Mouse (Mus musculus): ENCODE results near the gene Bicra. TPM values are rescaled to one million over a fixed set of nuclear protein-coding genes. Genes with fewer than 3 reads are reported as not detected.

Gene Bicra
- total and polyA plus RNA-seq, 3 experiments = 0.81 to 14.1 TPM; not detected in 1

- Histone ChIP-seq H3K79me2 (ENCODE audit: control insufficient read depth, insufficient read depth, low read length, poor library complexity) (no peaks in the 10 kb centered on the region; the same call in 1 of the 2 replicates), H3K27ac (ENCODE audit: control insufficient read depth, low read depth, low read length) (no peak overlapping the region), H3K9ac (ENCODE audit: control insufficient read depth, low read depth, low read length, poor library complexity, severe bottlenecking) (no peak overlapping the region), H3K36me3 (ENCODE audit: control insufficient read depth in 1 of 2, insufficient read depth in 2 of 2, low read length in 2 of 2) (peaks cover 0 to 4% of the 10 kb centered on the region in 2 experiments; a peak in 2 of 4 replicates), H3K9me3 (replicated peaks; ENCODE audit: insufficient read depth, low read length) (no peaks in the 10 kb centered on the region), H3K4me1 (ENCODE audit: control insufficient read depth in 1 of 2, insufficient read depth in 2 of 2, low read length in 2 of 2) (peaks cover under 1 to 8% of the 10 kb centered on the region in 2 experiments; a peak in 2 of 4 replicates), H3K4me3 (ENCODE audit: control insufficient read depth in 1 of 2, insufficient read depth in 1 of 2, low read depth in 2 of 2, low read length in 2 of 2) (0 out of 4 replicates have a peak overlapping the region, but pooled peaks of 1 of the 2 experiments have one; percentile 3), H3K27me3 (ENCODE audit: control insufficient read depth in 1 of 2, insufficient read depth in 2 of 2, low read length in 2 of 2) (0 out of 4 replicates have a peak, but pooled peaks cover 0 to 2% of the 10 kb centered on the region in 2 experiments)
- TF ChIP-seq CTCF (IDR thresholded peaks at IDR 0.05 in 2 of 3, conservative IDR thresholded peaks at IDR 0.05 in 1 of 3; ENCODE audit: control insufficient read depth in 1 of 3, insufficient read depth in 1 of 3, low read depth in 2 of 3, low read length in 3 of 3, poor library complexity in 1 of 3, severe bottlenecking in 1 of 3) (peak; percentile 48 to 74 (median 62)), ELF1 (IDR thresholded peaks at IDR 0.05; ENCODE audit: low read depth, low read length) (no peak), SMC3 (IDR thresholded peaks at IDR 0.05; ENCODE audit: low read depth, low read length) (peak; percentile 57), ZC3H11A (IDR thresholded peaks at IDR 0.05; ENCODE audit: low read depth, low read length) (peak; percentile 48), ZNF384 (IDR thresholded peaks at IDR 0.05; ENCODE audit: low read depth, low read length) (no peak), ZMIZ1 (IDR thresholded peaks at IDR 0.05; ENCODE audit: low read depth, low read length) (no peak), SIN3A (IDR thresholded peaks at IDR 0.05; ENCODE audit: low read length) (peak; percentile 54; the same call in 1 of the 2 replicates), RAD21 (IDR thresholded peaks at IDR 0.05; ENCODE audit: low read depth, low read length) (peak; percentile 72)
- peak; percentile 72 for DNase-seq (ENCODE audit: low read depth, low spot score)
Observed at GRCm38 (mm10) chr7:16056459-16057135, 8.9 kb upstream of the Bicra start.

DNA sequence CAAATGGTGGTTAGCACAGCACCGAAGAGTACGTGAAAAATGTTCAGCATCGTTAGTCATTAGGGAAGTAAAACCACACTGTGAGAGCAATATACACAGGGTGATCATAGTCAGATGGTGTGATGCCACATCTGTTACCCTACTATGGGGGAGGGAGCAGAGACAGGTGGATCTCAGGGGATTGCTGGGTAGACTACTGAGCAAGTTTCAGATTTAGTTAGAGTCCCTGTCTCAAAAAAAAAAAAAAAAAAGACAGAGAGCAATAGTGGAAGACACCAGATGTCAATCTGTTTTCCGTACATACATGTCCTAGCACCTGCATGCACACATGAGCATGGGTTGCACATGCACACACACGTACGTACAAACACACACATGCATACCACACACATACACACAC, 7.9 kb upstream of the Bicra start:
- peaks cover under 1% of the 10 kb centered on the region for H3K79me2 ChIP-seq (ENCODE audit: control insufficient read depth, insufficient read depth, low read length, poor library complexity)
- peaks cover 2 to 12% of the 10 kb centered on the region in 2 experiments; a peak in 2 of 4 replicates for H3K4me1 ChIP-seq (ENCODE audit: control insufficient read depth in 1 of 2, insufficient read depth in 2 of 2, low read length in 2 of 2)
- no peaks in the 10 kb centered on the region for H3K9me3 ChIP-seq (replicated peaks; ENCODE audit: insufficient read depth, low read length)
- no peak overlapping the region for H3K9ac ChIP-seq (ENCODE audit: control insufficient read depth, low read depth, low read length, poor library complexity, severe bottlenecking)
- DNase-seq (ENCODE audit: low read depth, low spot score) = no peak
- H3K27me3 ChIP-seq (ENCODE audit: control insufficient read depth in 1 of 2, insufficient read depth in 2 of 2, low read length in 2 of 2) = 0 out of 4 replicates have a peak, but pooled peaks cover 0 to 2% of the 10 kb centered on the region in 2 experiments
- TF ChIP-seq MEF2A (IDR thresholded peaks at IDR 0.05; ENCODE audit: extremely low read depth, insufficient replicate concordance, low read depth, low read length, poor library complexity, severe bottlenecking) = no peak
- TF ChIP-seq MAX (IDR thresholded peaks at IDR 0.05; ENCODE audit: low read length) = no peak
- TF ChIP-seq RCOR1 (IDR thresholded peaks at IDR 0.05; ENCODE audit: low read depth, low read length) = no peak
- no peak for TF ChIP-seq TAL1 (IDR thresholded peaks at IDR 0.05; ENCODE audit: low read length)
- TF ChIP-seq SIN3A (IDR thresholded peaks at IDR 0.05; ENCODE audit: low read length) = no peak
- no peak for TF ChIP-seq ZKSCAN1 (IDR thresholded peaks at IDR 0.05; ENCODE audit: low read depth, low read length)
- TF ChIP-seq ETS1 (IDR thresholded peaks at IDR 0.05; ENCODE audit: low read depth, low read length) = no peak
- no peak for TF ChIP-seq ZC3H11A (IDR thresholded peaks at IDR 0.05; ENCODE audit: low read depth, low read length)
- TF ChIP-seq CHD2 (IDR thresholded peaks at IDR 0.05; ENCODE audit: low read length) = no peak
- TF ChIP-seq USF2 (IDR thresholded peaks at IDR 0.05; ENCODE audit: borderline replicate concordance in 1 of 2, insufficient read depth in 1 of 2, low read depth in 1 of 2, low read length in 2 of 2) = no peak
- TF ChIP-seq MAFK (IDR thresholded peaks at IDR 0.05; ENCODE audit: borderline replicate concordance, low read depth, low read length) = no peak
- no peak for TF ChIP-seq BHLHE40 (IDR thresholded peaks at IDR 0.05; ENCODE audit: borderline replicate concordance, low read depth, low read length)
- no peak overlapping the region for H3K4me3 ChIP-seq (ENCODE audit: control insufficient read depth in 1 of 2, insufficient read depth in 1 of 2, low read depth in 2 of 2, low read length in 2 of 2)
- peaks cover 0 to 11% of the 10 kb centered on the region in 2 experiments; a peak in 2 of 4 replicates for H3K36me3 ChIP-seq (ENCODE audit: control insufficient read depth in 1 of 2, insufficient read depth in 2 of 2, low read length in 2 of 2)
- no peak overlapping the region for H3K27ac ChIP-seq (ENCODE audit: control insufficient read depth, low read depth, low read length)

Measured in MEL (cell line).